Mouse (Mus musculus) testis, adult 2 months (tissue): ENCODE data around the gene Gm11627. TPM values are rescaled to one million over a fixed set of nuclear protein-coding genes. Genes with fewer than 3 reads are reported as not detected.

ENCODE experiments used
- H3K27ac ChIP-seq: fragments of 200-500 bp; 2 replicates; pipeline ENCODE4 v1.5.1; 2012; ENCODE audit warnings: low read depth, low read length; ENCODE audit not compliant: control insufficient read depth, insufficient read depth
- H3K27me3 ChIP-seq: fragments of 200-500 bp; 2 replicates; pipeline ENCODE4 v1.6.1; 2012; ENCODE audit warnings: mild to moderate bottlenecking, low read length, moderate library complexity; ENCODE audit not compliant: control insufficient read depth, insufficient read depth
- H3K36me3 ChIP-seq: fragments of 200-500 bp; 2 replicates; pipeline ENCODE4 v1.6.1; 2012; ENCODE audit warnings: mild to moderate bottlenecking, low read length; ENCODE audit not compliant: control insufficient read depth, insufficient read depth
- H3K4me1 ChIP-seq: fragments of 200-500 bp; 2 replicates; pipeline ENCODE4 v1.6.1; 2012; ENCODE audit warnings: low read length; ENCODE audit not compliant: control insufficient read depth, insufficient read depth
- H3K4me3 ChIP-seq: fragments of 200-500 bp; 2 replicates; pipeline ENCODE4 v1.5.1; 2012; ENCODE audit warnings: low read depth, mild to moderate bottlenecking, low read length, moderate library complexity, mixed read lengths; ENCODE audit not compliant: control insufficient read depth
- CTCF ChIP-seq: fragments of 200-500 bp; IDR thresholded peaks from 2 replicates; pipeline ENCODE4 v1.5.1; 2012; ENCODE audit warnings: low read depth, mild to moderate bottlenecking, inconsistent platforms, low read length, moderate library complexity; ENCODE audit not compliant: control insufficient read depth, insufficient read depth, insufficient replicate concordance
- POLR2A ChIP-seq: fragments of 200-500 bp; IDR thresholded peaks from 2 replicates; pipeline ENCODE4 v1.6.1; 2012; ENCODE audit warnings: low read depth, mild to moderate bottlenecking, inconsistent platforms, low read length, moderate library complexity; ENCODE audit not compliant: control insufficient read depth
- polyA plus RNA-seq: library from polyadenylated mRNA; depleted of rRNA; stranded (reverse); fragments of >200 nt; gene quantifications from 2 replicates; pipeline ENCODE4 v1.2.3, GENCODE M21; 2012

Gene Gm11627
- polyA plus RNA-seq, 1 experiment, result 0.51 TPM

DNA sequence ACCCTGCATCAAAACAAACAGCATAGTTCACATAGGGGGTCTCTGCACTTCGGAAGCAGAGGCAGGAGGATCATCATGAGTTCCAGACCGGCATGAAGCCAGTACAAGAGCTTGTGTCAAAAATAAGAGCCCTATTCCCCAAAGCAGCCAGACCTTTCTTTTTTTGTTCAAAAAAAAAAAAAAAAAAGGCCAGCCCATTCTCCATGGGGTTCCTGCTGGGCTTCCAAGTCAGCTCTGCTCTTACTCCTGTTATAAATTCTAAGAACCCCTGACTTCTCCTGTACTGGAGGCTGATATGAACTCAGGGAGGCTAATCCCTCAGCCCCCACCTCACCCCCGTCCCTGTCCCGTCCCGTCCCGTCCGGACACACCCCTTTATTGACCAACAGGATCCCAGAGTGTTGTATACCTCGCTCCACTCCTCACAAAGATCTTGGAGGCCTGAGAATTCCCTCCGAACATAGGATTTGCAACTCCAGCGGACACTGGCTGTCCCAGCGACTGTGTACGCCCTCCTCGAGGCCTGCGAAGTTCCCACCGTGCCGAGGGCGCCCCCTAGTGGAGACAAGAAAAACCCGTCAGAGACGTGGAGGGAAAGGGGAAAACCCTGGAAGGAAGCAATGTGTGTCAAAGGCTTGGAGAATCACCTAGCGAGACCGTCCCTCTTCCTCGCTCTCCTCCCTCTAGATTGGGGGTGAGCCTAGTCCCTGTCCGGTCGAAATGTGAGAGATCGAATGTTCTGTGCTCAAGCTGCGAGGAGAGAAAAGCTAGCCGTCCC lies 731 bp downstream of the Gm11627 start:
- peak overlapping the region; percentile 37 for H3K4me3 ChIP-seq
- no peaks in the 10 kb centered on the region for H3K27me3 ChIP-seq
- TF ChIP-seq POLR2A, result no peak
- TF ChIP-seq CTCF, result peak; percentile 95
- H3K27ac ChIP-seq, result no peak overlapping the region
- H3K36me3 ChIP-seq, result no peaks in the 10 kb centered on the region
- peaks cover 12% of the 10 kb centered on the region for H3K4me1 ChIP-seq

DNA sequence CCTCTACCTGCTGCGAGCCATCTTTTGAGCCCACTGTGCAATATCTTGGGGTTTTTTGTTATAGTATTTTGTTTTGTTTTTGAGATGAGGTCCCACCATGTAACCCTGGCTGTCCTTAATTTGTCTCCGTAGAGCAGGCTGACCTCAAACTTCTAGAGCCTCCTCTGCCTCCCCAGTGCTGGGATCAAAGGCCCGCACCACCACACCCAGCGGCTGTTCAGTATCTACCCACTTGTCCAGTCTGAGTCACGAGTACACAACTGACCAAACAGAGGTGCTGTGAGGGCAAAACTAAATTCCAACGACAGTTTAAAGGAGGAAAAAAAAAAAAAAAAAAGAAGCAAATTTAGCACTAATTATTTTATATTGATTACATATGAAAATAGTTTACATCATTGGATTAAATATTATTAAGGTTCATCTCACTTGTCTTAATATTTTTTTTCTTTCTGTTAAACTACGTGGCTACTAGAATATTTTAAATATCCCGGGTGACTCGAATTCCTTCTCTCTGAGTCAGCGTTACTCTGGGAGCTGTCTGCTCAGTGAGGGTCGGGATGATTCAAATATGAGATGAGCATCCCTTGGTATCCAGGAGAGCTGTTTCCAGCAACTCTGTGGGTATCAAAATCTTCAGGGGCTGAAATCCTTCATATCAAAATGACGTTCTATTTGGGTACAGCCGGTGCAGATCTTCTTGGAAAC lies 3.1 kb downstream of the Gm11627 start:
- no peak overlapping the region for H3K4me3 ChIP-seq
- TF ChIP-seq CTCF (no peak), POLR2A (no peak)
- H3K4me1 ChIP-seq, result peaks cover 12% of the 10 kb centered on the region
- no peaks in the 10 kb centered on the region for H3K27me3 ChIP-seq
- H3K36me3 ChIP-seq, result no peaks in the 10 kb centered on the region
- no peak overlapping the region for H3K27ac ChIP-seq

GRCm38 (mm10) chr11:102575034-102575433 lies 4.2 kb downstream of the Gm11627 start:
- Histone ChIP-seq H3K36me3 (no peaks in the 10 kb centered on the region), H3K27ac (no peak overlapping the region), H3K27me3 (no peaks in the 10 kb centered on the region), H3K4me1 (peaks cover 12% of the 10 kb centered on the region), H3K4me3 (no peak overlapping the region)
- no peak for TF ChIP-seq CTCF
- TF ChIP-seq POLR2A, result no peak

DNA sequence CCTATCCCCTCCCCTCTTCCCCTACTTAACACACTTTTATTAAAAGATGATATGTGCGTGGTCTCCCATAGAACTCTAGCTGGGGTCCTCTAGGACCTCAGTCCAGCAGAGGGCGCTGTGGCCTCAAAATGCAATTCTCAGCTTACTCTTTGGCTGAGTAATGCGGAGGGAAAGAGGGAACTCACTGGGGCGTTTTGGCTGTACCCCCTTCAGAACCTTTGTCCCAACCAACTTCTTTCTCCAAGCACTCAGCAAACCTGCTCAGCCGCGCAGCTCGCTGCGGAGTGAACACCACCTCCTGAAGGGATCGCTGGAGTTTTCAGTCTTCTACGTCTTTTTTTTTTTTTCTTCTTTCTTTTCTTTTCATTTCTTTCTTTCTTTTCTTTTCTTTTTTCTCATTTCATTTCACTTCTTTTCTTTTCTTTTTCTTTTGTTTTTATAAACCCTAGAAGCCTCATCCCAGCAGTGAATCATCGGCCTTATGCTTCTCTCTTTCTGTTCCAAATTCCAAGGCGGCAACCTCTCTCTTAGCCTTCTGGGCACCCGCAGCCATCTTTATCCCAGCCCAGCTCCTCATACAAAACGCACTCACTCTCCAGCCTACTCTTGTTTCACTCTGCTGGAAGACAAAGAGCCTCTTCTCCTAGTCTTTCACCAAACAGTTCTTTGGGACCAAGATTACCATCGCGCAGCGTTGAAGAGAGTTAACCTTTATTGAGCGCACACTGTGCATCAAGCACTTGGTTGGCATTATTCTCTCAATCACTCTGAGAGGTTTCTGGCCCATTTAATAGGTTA lies 6.2 kb downstream of the Gm11627 start:
- Histone ChIP-seq H3K36me3 (no peaks in the 10 kb centered on the region), H3K27me3 (no peaks in the 10 kb centered on the region), H3K27ac (no peak overlapping the region), H3K4me3 (peak overlapping the region; percentile 78), H3K4me1 (peaks cover 9% of the 10 kb centered on the region)
- peak; percentile 85 for TF ChIP-seq CTCF
- TF ChIP-seq POLR2A, result no peak

GRCm38 (mm10) chr11:102568756-102569377 lies 10.4 kb downstream of the Gm11627 start:
- TF ChIP-seq POLR2A, result no peak
- TF ChIP-seq CTCF, result no peak
- Histone ChIP-seq H3K27ac (no peak overlapping the region), H3K36me3 (no peaks in the 10 kb centered on the region), H3K4me1 (peaks cover 4% of the 10 kb centered on the region), H3K27me3 (no peaks in the 10 kb centered on the region), H3K4me3 (no peak overlapping the region)

DNA sequence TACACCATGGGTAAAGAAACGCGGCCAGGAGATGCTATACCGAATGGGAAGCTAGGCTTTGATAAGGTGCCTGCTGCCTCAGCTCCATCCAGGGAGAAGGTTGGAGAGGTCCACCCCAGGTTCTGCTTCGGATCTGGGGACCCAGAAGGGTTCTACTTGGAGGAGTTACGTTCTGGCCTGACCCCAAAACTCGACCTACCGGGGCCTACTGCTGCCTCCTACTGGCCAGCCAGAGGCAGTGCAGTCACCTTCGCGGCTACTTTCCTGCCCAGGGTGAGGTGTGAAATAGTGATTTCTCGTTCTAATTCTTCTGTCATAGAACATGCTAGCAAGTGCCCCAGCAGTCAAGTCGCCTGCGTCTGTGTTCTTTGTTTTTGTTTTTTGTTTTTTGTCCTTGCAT lies 11.1 kb downstream of the Gm11627 start:
- no peak for TF ChIP-seq POLR2A
- TF ChIP-seq CTCF, result peak; percentile 93

More for the DNA sequence above, 11.1 kb downstream of the Gm11627 start:
- Histone ChIP-seq H3K36me3 (no peaks in the 10 kb centered on the region), H3K27me3 (no peaks in the 10 kb centered on the region), H3K4me3 (peak overlapping the region; percentile 82), H3K4me1 (peaks cover 4% of the 10 kb centered on the region), H3K27ac (no peak overlapping the region)
